Mouse (Mus musculus): Measurements from ENCODE around the gene Nisch.

GRCm38 (mm10) chr14:31183541-31183940 lies 33.2 kb downstream of the Nisch start:
- TF ChIP-seq CTCF (IDR thresholded peaks at IDR 0.05; ENCODE audit: borderline replicate concordance, insufficient read depth, low read depth, low read length): no peak
- TF ChIP-seq POLR2A (IDR thresholded peaks at IDR 0.05; ENCODE audit: borderline replicate concordance, insufficient read depth, low read length): no peak
